Mouse (Mus musculus) liver, embryonic 11.5 days (tissue): Measurements from ENCODE around the gene Sars2. TPM values are rescaled to one million over a fixed set of nuclear protein-coding genes. Genes with fewer than 3 reads are reported as not detected.

Experiments used
- ATAC-seq: fragments of 200-750 bp; cut with Nextera tagmentation; replicated peaks from 2 replicates; pipeline ENCODE4 v1.8.0; 2017; ENCODE audit warnings: moderate number of reproducible peaks, mild to moderate bottlenecking, moderate TSS enrichment, moderate library complexity; ENCODE audit not compliant: low FRiP score
- DNase-seq: peaks from one replicate; pipeline ENCODE4 v3.0.0-alpha.2; 2017; ENCODE audit warnings: low spot score
- H3K27ac ChIP-seq: fragments of 300-500 bp; sonication (generic); 2 replicates; pipeline ENCODE4 v1.5.1; 2014; ENCODE audit warnings: mild to moderate bottlenecking, low read depth, low read length, control low read depth
- H3K27me3 ChIP-seq: fragments of 300-500 bp; sonication (generic); replicated peaks from 2 replicates; pipeline ENCODE4 v1.6.1; 2014; ENCODE audit warnings: low read length, mixed read lengths; ENCODE audit not compliant: control insufficient read depth, insufficient read depth
- H3K36me3 ChIP-seq: fragments of 300-500 bp; sonication (generic); 2 replicates; pipeline ENCODE4 v1.6.1; 2014; ENCODE audit warnings: mild to moderate bottlenecking, low read length, moderate library complexity, mixed read lengths; ENCODE audit not compliant: control insufficient read depth, insufficient read depth
- H3K4me1 ChIP-seq: fragments of 300-500 bp; sonication (generic); replicated peaks from 2 replicates; pipeline ENCODE4 v1.6.1; 2014; ENCODE audit warnings: low read length, mixed read lengths; ENCODE audit not compliant: control insufficient read depth, insufficient read depth
- H3K4me2 ChIP-seq: fragments of 300-500 bp; sonication (generic); 2 replicates; pipeline ENCODE4 v1.6.1; 2014; ENCODE audit warnings: mild to moderate bottlenecking, control low read depth, moderate library complexity
- H3K4me3 ChIP-seq: fragments of 300-500 bp; sonication (generic); 2 replicates; pipeline ENCODE4 v1.5.1; 2014; ENCODE audit warnings: low read depth, low read length, control low read depth
- H3K9ac ChIP-seq: fragments of 300-500 bp; sonication (generic); 2 replicates; pipeline ENCODE4 v1.6.1; 2014; ENCODE audit warnings: low read depth, low read length, control low read depth
- H3K9me3 ChIP-seq: fragments of 300-500 bp; sonication (generic); 2 replicates; pipeline ENCODE4 v1.6.1; 2016; ENCODE audit warnings: low read length, inconsistent platforms, mixed read lengths; ENCODE audit not compliant: control insufficient read depth
- WGBS: fragments of 180-500 bp; shearing (Covaris S2); extraction: QIAGEN DNeasy Blood & Tissue Kit; methylation state at CpG from one replicate; pipeline ENCODE4 v1.1.7; 2014; 5-methylcytosine and 5-hydroxymethylcytosine counted together
- polyA plus RNA-seq: library from polyadenylated mRNA; unstranded; fragments of >200 nt; fragmentation: Nextera tagmentation; extraction: Ambion mirVana; gene quantifications from 2 replicates; pipeline ENCODE4 v1.2.1, GENCODE M21; 2014

Sars2 gene
- polyA plus RNA-seq, 1 experiment from 2014 or later = 31.3 TPM

- no peak for ATAC-seq
- Histone ChIP-seq H3K4me1 (peaks cover 38% of the 10 kb centered on the region), H3K9ac (peak overlapping the region; percentile 48), H3K27me3 (no peaks in the 10 kb centered on the region), H3K4me2 (peak overlapping the region; percentile 41), H3K36me3 (no peaks in the 10 kb centered on the region), H3K9me3 (no peaks in the 10 kb centered on the region), H3K27ac (peak overlapping the region; percentile 91), H3K4me3 (no peak overlapping the region)
- DNase-seq = no peak
- 47% methylated on average over 10 of the region's 10 CpGs for WGBS
Observed at GRCm38 (mm10) chr7:28801901-28802670, 60.3 kb downstream of the Sars2 start.

GRCm38 (mm10) chr7:28802846-28803588 lies 61.2 kb downstream of the Sars2 start:
- Histone ChIP-seq H3K9me3 (no peaks in the 10 kb centered on the region), H3K36me3 (no peaks in the 10 kb centered on the region), H3K27ac (peak overlapping the region; percentile 91), H3K4me2 (peak overlapping the region; percentile 41), H3K4me3 (no peak overlapping the region), H3K27me3 (no peaks in the 10 kb centered on the region), H3K9ac (peak overlapping the region; percentile 48), H3K4me1 (peaks cover 41% of the 10 kb centered on the region)
- WGBS = 14% methylated on average over 10 of the region's 10 CpGs
- ATAC-seq (peak; percentile 75), DNase-seq (no peak)

Other genes with a start within 250 kb of the Sars2 start
- not detected in 2 replicates for gene Ifnl2, start 231.5 kb upstream of the Sars2 start, polyA plus RNA-seq
- gene Ifnl3, start 219.2 kb upstream of the Sars2 start, polyA plus RNA-seq = not detected in 2 replicates
- not detected in 2 replicates for gene Sycn, start 201.1 kb upstream of the Sars2 start, polyA plus RNA-seq
- not detected in 2 replicates for gene Nccrp1, start 194.7 kb upstream of the Sars2 start, polyA plus RNA-seq
- gene Samd4b, start 143.8 kb upstream of the Sars2 start, polyA plus RNA-seq = 17.4 and 18.6 TPM in 2 replicates
- 34.0 and 35.3 TPM in 2 replicates for gene Pak4, start 143.8 kb upstream of the Sars2 start, polyA plus RNA-seq
- not detected in 2 replicates for gene Acp7, start 110.7 kb upstream of the Sars2 start, polyA plus RNA-seq
- gene Fbxo27, start 49.1 kb upstream of the Sars2 start, polyA plus RNA-seq = 1.4 and 1.7 TPM in 2 replicates
- gene Fbxo17, start 25.2 kb upstream of the Sars2 start, polyA plus RNA-seq = 3.1 and 3.7 TPM in 2 replicates
- 172 and 180 TPM in 2 replicates for gene Mrps12, start 172 bp upstream of the Sars2 start, polyA plus RNA-seq
- not detected in 2 replicates for gene Ccer2, start 14.2 kb downstream of the Sars2 start, polyA plus RNA-seq
- 41.0 and 41.9 TPM in 2 replicates for gene Sirt2, start 24.7 kb downstream of the Sars2 start, polyA plus RNA-seq
- 61.4 and 61.8 TPM in 2 replicates for gene Nfkbib, start 25.5 kb downstream of the Sars2 start, polyA plus RNA-seq
- gene Rinl, start 47.0 kb downstream of the Sars2 start, polyA plus RNA-seq = 21.7 and 23.1 TPM in 2 replicates
- gene Hnrnpl, start 66.5 kb downstream of the Sars2 start, polyA plus RNA-seq = 238 and 279 TPM in 2 replicates
- 107 TPM in 2 replicates for gene Ech1, start 83.2 kb downstream of the Sars2 start, polyA plus RNA-seq
- 2.9 and 5.1 TPM in 2 replicates for gene Lgals4, start 91.9 kb downstream of the Sars2 start, polyA plus RNA-seq
- gene Lgals7, start 121.9 kb downstream of the Sars2 start, polyA plus RNA-seq = not detected in 2 replicates
- 0.21 and 0.37 TPM in 2 replicates for gene Capn12, start 139.4 kb downstream of the Sars2 start, polyA plus RNA-seq
- gene Actn4, start 220.3 kb downstream of the Sars2 start, polyA plus RNA-seq = 191 and 209 TPM in 2 replicates
- 421 and 425 TPM in 2 replicates for gene Eif3k, start 239.9 kb downstream of the Sars2 start, polyA plus RNA-seq
- 50.7 and 53.2 TPM in 2 replicates for gene Map4k1, start 240.1 kb downstream of the Sars2 start, polyA plus RNA-seq